Mouse (Mus musculus) neural tube, embryonic 11.5 days (tissue): ENCODE data around the gene Cib2. TPM values are rescaled to one million over a fixed set of nuclear protein-coding genes. Genes with fewer than 3 reads are reported as not detected.

Source experiments
- ATAC-seq: fragments of 200-750 bp; cut with Nextera tagmentation; 2 replicates; pipeline ENCODE4 v1.8.0; 2017; ENCODE audit warnings: moderate number of reproducible peaks, mild to moderate bottlenecking, moderate TSS enrichment, moderate library complexity; ENCODE audit not compliant: insufficient read depth, low FRiP score, low TSS enrichment
- DNase-seq: peaks from one replicate; pipeline ENCODE4 v3.0.0-alpha.2; 2015; ENCODE audit warnings: low spot score
- H3K27ac ChIP-seq: fragments of 300-500 bp; sonication (generic); 2 replicates; pipeline ENCODE4 v1.5.1; 2014; ENCODE audit warnings: low read depth, mild to moderate bottlenecking, low read length
- H3K27me3 ChIP-seq: fragments of 300-500 bp; sonication (generic); 2 replicates; pipeline ENCODE4 v1.6.1; 2014; ENCODE audit warnings: mild to moderate bottlenecking, low read length, mixed read lengths; ENCODE audit not compliant: control insufficient read depth, insufficient read depth
- H3K36me3 ChIP-seq: fragments of 300-500 bp; sonication (generic); 2 replicates; pipeline ENCODE4 v1.6.1; 2014; ENCODE audit warnings: mild to moderate bottlenecking, low read length, moderate library complexity, mixed read lengths; ENCODE audit not compliant: control insufficient read depth, insufficient read depth
- H3K4me1 ChIP-seq: fragments of 300-500 bp; sonication (generic); 2 replicates; pipeline ENCODE4 v1.6.1; 2014; ENCODE audit warnings: low read length, mixed read lengths; ENCODE audit not compliant: control insufficient read depth, insufficient read depth
- H3K4me2 ChIP-seq: fragments of 300-500 bp; sonication (generic); 2 replicates; pipeline ENCODE4 v1.6.1; 2014; ENCODE audit warnings: low read depth, mild to moderate bottlenecking, moderate library complexity
- H3K4me3 ChIP-seq: fragments of 300-500 bp; sonication (generic); 2 replicates; pipeline ENCODE4 v1.5.1; 2014; ENCODE audit warnings: low read depth, low read length
- H3K9ac ChIP-seq: fragments of 300-500 bp; sonication (generic); 2 replicates; pipeline ENCODE4 v1.6.1; 2014; ENCODE audit warnings: mild to moderate bottlenecking, low read length
- H3K9me3 ChIP-seq: fragments of 300-500 bp; sonication (generic); 2 replicates; pipeline ENCODE4 v1.6.1; 2016; ENCODE audit warnings: low read length; ENCODE audit not compliant: control insufficient read depth
- WGBS: fragments of 180-500 bp; shearing (Covaris S2); extraction: QIAGEN DNeasy Blood & Tissue Kit; methylation state at CpG from one replicate; pipeline ENCODE4 v1.1.7; 2014; 5-methylcytosine and 5-hydroxymethylcytosine counted together
- polyA plus RNA-seq: library from polyadenylated mRNA; unstranded; fragments of >200 nt; fragmentation: Nextera tagmentation; extraction: Ambion mirVana; gene quantifications from 2 replicates; pipeline ENCODE4 v1.2.1, GENCODE M21; 2014

Gene Cib2
- polyA plus RNA-seq, 1 experiment from 2014 or later = 18.7 TPM

- H3K4me3 ChIP-seq = no peak overlapping the region
- H3K27ac ChIP-seq = no peak overlapping the region
- WGBS = 96% methylated on average over 3 of the region's 3 CpGs
- no peaks in the 10 kb centered on the region for H3K4me1 ChIP-seq
- no peak overlapping the region for H3K4me2 ChIP-seq
- ATAC-seq = no peak
- no peaks in the 10 kb centered on the region for H3K36me3 ChIP-seq
- H3K27me3 ChIP-seq = no peaks in the 10 kb centered on the region
- no peaks in the 10 kb centered on the region for H3K9me3 ChIP-seq
- no peak overlapping the region for H3K9ac ChIP-seq
- DNase-seq = no peak
These were observed 21.8 kb downstream of the Cib2 start for GRCm38 (mm10) chr9:54538244-54538643.

GRCm38 (mm10) chr9:54537480-54537879, 22.5 kb downstream of the Cib2 start:
- Histone ChIP-seq H3K9me3 (no peaks in the 10 kb centered on the region), H3K27me3 (no peaks in the 10 kb centered on the region), H3K9ac (no peak overlapping the region), H3K27ac (no peak overlapping the region), H3K4me2 (no peak overlapping the region), H3K4me3 (no peak overlapping the region), H3K4me1 (no peaks in the 10 kb centered on the region), H3K36me3 (no peaks in the 10 kb centered on the region)
- DNase-seq (no peak), ATAC-seq (no peak)
- 81% methylated on average over 3 of the region's 3 CpGs for whole genome bisulfite sequencing

DNA sequence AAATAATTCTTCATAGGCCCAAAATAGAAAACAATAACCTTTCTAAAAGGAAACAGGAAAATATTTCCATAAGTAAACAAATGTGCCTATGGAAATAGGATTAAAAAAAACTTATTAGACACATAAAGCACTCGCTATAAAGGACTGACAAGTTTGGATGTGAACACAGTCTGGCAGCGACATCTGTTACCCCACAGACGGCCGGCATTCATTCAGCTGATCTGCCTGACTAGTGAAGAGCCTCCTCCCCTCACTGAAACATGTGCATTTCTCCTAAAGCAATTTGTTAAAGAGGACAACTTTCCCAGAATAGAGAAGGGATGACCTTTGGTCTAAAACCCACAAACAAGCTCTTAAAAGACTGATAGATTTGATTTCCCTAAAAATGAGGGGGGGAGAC, 23.0 kb downstream of the Cib2 start:
- Histone ChIP-seq H3K27me3 (no peaks in the 10 kb centered on the region), H3K9ac (no peak overlapping the region), H3K4me3 (no peak overlapping the region), H3K4me1 (no peaks in the 10 kb centered on the region), H3K27ac (no peak overlapping the region), H3K9me3 (no peaks in the 10 kb centered on the region), H3K36me3 (no peaks in the 10 kb centered on the region), H3K4me2 (no peak overlapping the region)
- WGBS = 45% methylated on average over 4 of the region's 4 CpGs
- no peak for DNase-seq
- no peak for ATAC-seq

DNA sequence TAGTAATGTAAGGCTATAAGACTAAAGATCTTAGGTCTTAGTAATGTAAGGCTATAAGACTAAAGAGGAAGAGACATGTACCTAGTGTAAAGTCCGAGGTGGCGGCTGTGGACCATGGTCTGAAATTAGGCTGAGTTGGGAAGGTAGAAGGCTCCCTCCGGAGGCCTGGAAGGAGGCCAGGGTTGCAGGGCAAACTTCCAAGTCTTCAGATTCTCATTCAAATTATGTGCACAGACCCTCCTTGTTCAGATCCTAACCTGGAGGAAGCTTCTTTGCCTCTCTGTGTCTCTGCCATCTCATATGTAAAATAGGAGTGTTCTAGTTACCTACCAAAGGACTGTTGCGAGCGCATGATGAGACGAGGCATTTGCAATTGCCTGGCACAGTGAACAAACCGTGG, 23.8 kb downstream of the Cib2 start:
- Histone ChIP-seq H3K27me3 (no peaks in the 10 kb centered on the region), H3K4me2 (no peak overlapping the region), H3K4me1 (no peaks in the 10 kb centered on the region), H3K9me3 (no peaks in the 10 kb centered on the region), H3K4me3 (no peak overlapping the region), H3K27ac (no peak overlapping the region), H3K9ac (no peak overlapping the region), H3K36me3 (no peaks in the 10 kb centered on the region)
- WGBS = 87% methylated on average over 7 of the region's 7 CpGs
- no peak for ATAC-seq
- no peak for DNase-seq

GRCm38 (mm10) chr9:54533975-54534374, 26.0 kb downstream of the Cib2 start:
- 73% methylated on average over 5 of the region's 5 CpGs for WGBS
- Histone ChIP-seq H3K4me1 (no peaks in the 10 kb centered on the region), H3K27me3 (no peaks in the 10 kb centered on the region), H3K27ac (no peak overlapping the region), H3K9ac (no peak overlapping the region), H3K9me3 (no peaks in the 10 kb centered on the region), H3K4me3 (no peak overlapping the region), H3K4me2 (no peak overlapping the region), H3K36me3 (no peaks in the 10 kb centered on the region)
- DNase-seq (no peak), ATAC-seq (no peak; the same call in 1 of the 2 replicates)

DNA sequence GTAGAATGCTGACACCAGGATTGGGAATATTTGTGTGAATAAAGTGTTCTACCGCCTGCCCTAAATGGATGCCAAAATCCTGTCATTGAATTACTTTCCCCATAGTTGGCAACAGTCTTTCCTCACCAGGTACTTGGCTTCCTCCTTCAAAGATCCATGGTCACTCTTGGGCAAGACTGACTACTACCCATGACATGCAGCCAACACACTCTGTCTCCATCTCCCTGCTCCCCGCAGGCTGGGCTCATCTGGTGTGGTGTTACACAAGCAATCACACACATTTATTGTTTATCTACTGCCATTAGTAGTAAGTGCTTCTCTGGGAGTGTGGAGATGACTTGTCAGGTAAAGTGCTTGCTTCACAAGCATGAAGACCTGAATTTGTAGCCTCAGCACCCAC, 27.1 kb downstream of the Cib2 start:
- DNase-seq = no peak
- Histone ChIP-seq H3K4me1 (no peaks in the 10 kb centered on the region), H3K4me3 (no peak overlapping the region), H3K27ac (no peak overlapping the region), H3K4me2 (no peak overlapping the region), H3K9ac (no peak overlapping the region), H3K36me3 (no peaks in the 10 kb centered on the region), H3K27me3 (no peaks in the 10 kb centered on the region), H3K9me3 (no peaks in the 10 kb centered on the region)
- WGBS = 92% methylated on average over 2 of the region's 2 CpGs
- ATAC-seq = no peak

- Histone ChIP-seq H3K4me1 (no peaks in the 10 kb centered on the region), H3K9me3 (no peaks in the 10 kb centered on the region), H3K27ac (no peak overlapping the region), H3K4me2 (no peak overlapping the region), H3K9ac (no peak overlapping the region), H3K4me3 (no peak overlapping the region), H3K36me3 (no peaks in the 10 kb centered on the region), H3K27me3 (no peaks in the 10 kb centered on the region)
- DNase-seq (no peak), ATAC-seq (no peak)
These were observed 28.6 kb downstream of the Cib2 start for GRCm38 (mm10) chr9:54531421-54531820.

DNA sequence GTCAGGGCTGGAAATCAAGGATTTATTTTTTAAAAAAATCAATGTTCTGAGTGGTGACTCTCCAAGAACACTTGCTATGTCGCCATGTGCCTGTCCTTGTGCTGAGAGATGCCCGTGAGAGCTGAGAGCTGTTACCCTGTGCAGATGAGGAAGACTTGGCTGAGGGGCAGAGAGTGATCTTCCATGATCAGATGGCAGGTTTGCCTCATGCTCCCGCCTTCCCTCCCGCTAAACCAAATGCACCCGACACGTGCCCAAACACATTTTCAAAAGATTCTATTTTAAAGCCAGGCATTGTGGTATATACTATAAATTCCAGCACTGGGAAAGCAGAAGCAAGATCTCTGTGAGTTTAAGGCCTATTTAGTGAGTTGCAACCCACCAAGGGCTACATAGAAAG, 29.2 kb downstream of the Cib2 start:
- H3K9ac ChIP-seq = no peak overlapping the region

GRCm38 (mm10) chr9:54529950-54530349, 30.1 kb downstream of the Cib2 start:
- no peak overlapping the region for H3K4me3 ChIP-seq
- no peaks in the 10 kb centered on the region for H3K9me3 ChIP-seq
- H3K27me3 ChIP-seq = no peaks in the 10 kb centered on the region
- no peak overlapping the region for H3K27ac ChIP-seq
- WGBS = 81% methylated on average over 2 of the region's 2 CpGs
- ATAC-seq (no peak), DNase-seq (no peak)
- no peaks in the 10 kb centered on the region for H3K4me1 ChIP-seq
- H3K9ac ChIP-seq = no peak overlapping the region
- H3K36me3 ChIP-seq = no peaks in the 10 kb centered on the region
- H3K4me2 ChIP-seq = no peak overlapping the region

More for the DNA sequence above, 29.2 kb downstream of the Cib2 start:
- WGBS = 88% methylated on average over 6 of the region's 6 CpGs
- no peak overlapping the region for H3K27ac ChIP-seq
- no peaks in the 10 kb centered on the region for H3K27me3 ChIP-seq
- H3K4me3 ChIP-seq = no peak overlapping the region
- no peak overlapping the region for H3K4me2 ChIP-seq
- no peaks in the 10 kb centered on the region for H3K36me3 ChIP-seq
- ATAC-seq (no peak), DNase-seq (no peak)
- H3K4me1 ChIP-seq = no peaks in the 10 kb centered on the region
- no peaks in the 10 kb centered on the region for H3K9me3 ChIP-seq
